ENCODE assay signal across 34 mouse cellular contexts in the genomic region with DNA sequence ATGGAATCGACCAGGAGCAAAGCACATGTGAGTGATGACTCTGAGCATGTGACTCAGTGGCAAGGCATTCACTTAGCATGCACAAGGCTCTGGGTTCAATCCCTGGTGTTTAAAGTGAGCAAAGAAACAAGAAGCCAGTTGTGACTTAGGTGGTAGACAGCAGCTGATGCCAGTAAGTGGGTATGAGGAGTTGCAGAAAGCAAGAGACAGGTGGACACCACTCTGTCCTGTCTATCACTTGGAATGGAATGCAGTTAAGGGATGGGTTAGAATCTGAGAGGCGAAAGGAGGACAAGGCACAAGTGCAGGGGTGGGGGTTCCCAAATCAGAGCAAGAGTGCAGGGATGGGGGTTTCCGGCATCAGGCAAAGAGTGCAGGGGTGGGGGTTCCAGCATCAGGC. TPM values are rescaled to one million over a fixed set of nuclear protein-coding genes. Genes with fewer than 3 reads are reported as not detected.
"Had no signal": no experiment of that assay in that cellular context is flagged by ENCODE, and none has a peak within 500 bp of the region (broad histone marks: within the 10 kb centered on the region; RNA-seq: fewer than 3 reads in every experiment).

No protein-coding gene starts in this region.

- H3K27ac ChIP-seq: embryonic facial prominence, embryonic 10.5 days; embryonic facial prominence, embryonic 12.5 days; embryonic facial prominence, embryonic 13.5 days; embryonic facial prominence, embryonic 15.5 days; forebrain, embryonic 10.5 days; forebrain, embryonic 12.5 days; forebrain, embryonic 13.5 days; forebrain, embryonic 15.5 days; gastrocnemius, adult 2 months; heart, adult 2 months; heart, embryonic 10.5 days had no signal

- H3K36me3 ChIP-seq: embryonic facial prominence, embryonic 10.5 days; embryonic facial prominence, embryonic 12.5 days; embryonic facial prominence, embryonic 13.5 days; embryonic facial prominence, embryonic 15.5 days; forebrain, embryonic 10.5 days; forebrain, embryonic 12.5 days; forebrain, embryonic 15.5 days; heart, embryonic 10.5 days had no signal

- DNase-seq: cerebellum, adult 9-10 months; cerebellum, adult 9-11 months; cerebellum, postnatal 10 days; cerebellum, postnatal 14 days; cerebellum, postnatal 25 days; cerebellum, postnatal 36 days; embryo, embryonic 11 days; forebrain, postnatal 0 days; gastrocnemius, adult 2 months; gastrocnemius, postnatal 10 days; gastrocnemius, postnatal 14 days; gastrocnemius, postnatal 25 days; heart, adult 11 months; heart, adult 18-20 months; heart, adult 2 months had no signal

- H3K4me2 ChIP-seq: embryonic facial prominence, embryonic 12.5 days; embryonic facial prominence, embryonic 13.5 days; embryonic facial prominence, embryonic 15.5 days; forebrain, embryonic 12.5 days; forebrain, embryonic 13.5 days; forebrain, embryonic 15.5 days; heart, embryonic 11.5 days had no signal

- H3K4me3 ChIP-seq: embryonic facial prominence, embryonic 10.5 days; embryonic facial prominence, embryonic 12.5 days; embryonic facial prominence, embryonic 13.5 days; embryonic facial prominence, embryonic 15.5 days; erythroblast, embryonic 14.5 days; forebrain, embryonic 10.5 days; forebrain, embryonic 12.5 days; forebrain, embryonic 13.5 days; forebrain, embryonic 15.5 days; gastrocnemius, adult 2 months; heart, adult 2 months; heart, embryonic 10.5 days had no signal

- H3K4me1 ChIP-seq: embryonic facial prominence, embryonic 10.5 days; embryonic facial prominence, embryonic 12.5 days; embryonic facial prominence, embryonic 13.5 days; embryonic facial prominence, embryonic 15.5 days; forebrain, embryonic 10.5 days; forebrain, embryonic 12.5 days; forebrain, embryonic 13.5 days; forebrain, embryonic 15.5 days; heart, embryonic 10.5 days had no signal

- H3K27me3 ChIP-seq: embryonic facial prominence, embryonic 12.5 days; embryonic facial prominence, embryonic 13.5 days; embryonic facial prominence, embryonic 15.5 days; forebrain, embryonic 12.5 days; forebrain, embryonic 13.5 days; forebrain, embryonic 15.5 days had no signal

RNA-seq across cellular contexts. Expression of gene Trarg1, which starts 12.5 kb away (rescaled TPM):
- total RNA-seq: common myeloid progenitor, adult 5-6 weeks; granulocyte monocyte progenitor cell, adult 5-6 weeks had no signal
- polyA plus RNA-seq: embryonic facial prominence, embryonic 11.5 days; erythroblast, embryonic 14.5 days; forebrain, embryonic 11.5 days; forebrain, embryonic 12.5 days; forebrain, embryonic 13.5 days had no signal

RNA-seq across cellular contexts. Expression of gene Bhlha9, which starts 19.8 kb away (rescaled TPM):
- total RNA-seq: common myeloid progenitor, adult 5-6 weeks; gastrocnemius, adult 18-20 months; gastrocnemius, adult 2 months; gastrocnemius, adult 8-10 months; gastrocnemius, postnatal 10 days; gastrocnemius, postnatal 14 days; gastrocnemius, postnatal 25 days; gastrocnemius, postnatal 4 days; granulocyte monocyte progenitor cell, adult 5-6 weeks; heart, adult 18-20 months; heart, adult 2 months had no signal
- polyA plus RNA-seq: embryonic facial prominence, embryonic 10.5 days; embryonic facial prominence, embryonic 11.5 days; embryonic facial prominence, embryonic 13.5 days; erythroblast, embryonic 14.5 days; forebrain, embryonic 10.5 days; forebrain, embryonic 11.5 days; forebrain, embryonic 12.5 days; gonadal fat pad, adult 2 months; heart, adult 2 months had no signal
